Mouse (Mus musculus) embryonic facial prominence, embryonic 11.5 days (tissue): ENCODE results near the gene Gm10491. TPM values are rescaled to one million over a fixed set of nuclear protein-coding genes. Genes with fewer than 3 reads are reported as not detected.
"Not testable (repeated sequence)": the region's sequence is repeated elsewhere in the genome, so short reads cannot be mapped to it uniquely, and the experiment has no call there.

Experiments used
- ATAC-seq: fragments of 200-750 bp; cut with Nextera tagmentation; replicated peaks from 2 replicates; pipeline ENCODE4 v1.8.0; 2017; ENCODE audit warnings: low read depth; ENCODE audit not compliant: insufficient number of reproducible peaks, low FRiP score, low TSS enrichment
- DNase-seq: peaks from one replicate; pipeline ENCODE4 v3.0.0-alpha.2; 2015; ENCODE audit warnings: low spot score
- H3K27ac ChIP-seq: fragments of 300-500 bp; sonication (generic); replicated peaks from 2 replicates; pipeline ENCODE4 v1.5.1; 2014; ENCODE audit warnings: mild to moderate bottlenecking, low read depth, low read length, control low read depth
- H3K27me3 ChIP-seq: fragments of 300-500 bp; sonication (generic); 2 replicates; pipeline ENCODE4 v1.6.1; 2014; ENCODE audit warnings: mild to moderate bottlenecking, low read length, moderate library complexity, mixed read lengths; ENCODE audit not compliant: control insufficient read depth, insufficient read depth
- H3K36me3 ChIP-seq: fragments of 300-500 bp; sonication (generic); replicated peaks from 2 replicates; pipeline ENCODE4 v1.6.1; 2014; ENCODE audit warnings: low read depth, mild to moderate bottlenecking, low read length, moderate library complexity, mixed read lengths; ENCODE audit not compliant: control insufficient read depth, insufficient read depth
- H3K4me1 ChIP-seq: fragments of 300-500 bp; sonication (generic); 2 replicates; pipeline ENCODE4 v1.6.1; 2014; ENCODE audit warnings: low read length, mixed read lengths; ENCODE audit not compliant: control insufficient read depth, insufficient read depth
- H3K4me2 ChIP-seq: fragments of 300-500 bp; sonication (generic); 2 replicates; pipeline ENCODE4 v1.6.1; 2014; ENCODE audit warnings: low read depth, mild to moderate bottlenecking, control low read depth, low read length, moderate library complexity
- H3K4me3 ChIP-seq: fragments of 300-500 bp; sonication (generic); 2 replicates; pipeline ENCODE4 v1.5.1; 2014; ENCODE audit warnings: low read depth, low read length, control low read depth
- H3K9ac ChIP-seq: fragments of 300-500 bp; sonication (generic); replicated peaks from 2 replicates; pipeline ENCODE4 v1.6.1; 2014; ENCODE audit warnings: mild to moderate bottlenecking, control low read depth, low read length
- H3K9me3 ChIP-seq: fragments of 300-500 bp; sonication (generic); replicated peaks from 2 replicates; pipeline ENCODE4 v1.6.1; 2016; ENCODE audit warnings: mild to moderate bottlenecking, low read length, inconsistent platforms, mixed read lengths; ENCODE audit not compliant: control insufficient read depth
- WGBS: fragments of 180-500 bp; shearing (Covaris S2); extraction: QIAGEN DNeasy Blood & Tissue Kit; methylation state at CpG from one replicate; pipeline ENCODE4 v1.1.7; 2014; 5-methylcytosine and 5-hydroxymethylcytosine counted together
- polyA plus RNA-seq: library from polyadenylated mRNA; unstranded; fragments of >200 nt; fragmentation: Nextera tagmentation; extraction: Ambion mirVana; gene quantifications from 2 replicates; pipeline ENCODE4 v1.2.1, GENCODE M21; 2014

The Gm10491 gene
- polyA plus RNA-seq, 1 experiment from 2014 or later = not detected

- no peaks in the 10 kb centered on the region for H3K36me3 ChIP-seq
- peaks cover 18% of the 10 kb centered on the region for H3K27me3 ChIP-seq
- 17% methylated on average over 10 of the region's 10 CpGs for WGBS
- no peaks in the 10 kb centered on the region for H3K9me3 ChIP-seq
- H3K9ac ChIP-seq = no peak overlapping the region
- no peak overlapping the region for H3K4me3 ChIP-seq
- no peaks in the 10 kb centered on the region for H3K4me1 ChIP-seq
- H3K27ac ChIP-seq = no peak overlapping the region
- H3K4me2 ChIP-seq = no peak overlapping the region
- DNase-seq (no peak), ATAC-seq (no peak)
Measured at GRCm38 (mm10) chrX:7927116-7927515, 19.5 kb upstream of the Gm10491 start.

GRCm38 (mm10) chrX:7926266-7926665 lies 18.6 kb upstream of the Gm10491 start:
- 73% methylated on average over 6 of the region's 6 CpGs for WGBS
- Histone ChIP-seq H3K27me3 (peaks cover 26% of the 10 kb centered on the region), H3K4me3 (no peak overlapping the region), H3K9ac (no peak overlapping the region), H3K9me3 (no peaks in the 10 kb centered on the region), H3K4me1 (no peaks in the 10 kb centered on the region), H3K27ac (no peak overlapping the region), H3K4me2 (no peak overlapping the region), H3K36me3 (no peaks in the 10 kb centered on the region)
- DNase-seq = no peak
- no peak for ATAC-seq

GRCm38 (mm10) chrX:7922032-7922431 lies 14.4 kb upstream of the Gm10491 start:
- Histone ChIP-seq H3K36me3 (no peaks in the 10 kb centered on the region), H3K27ac (no peak overlapping the region), H3K9me3 (no peaks in the 10 kb centered on the region), H3K4me1 (no peaks in the 10 kb centered on the region), H3K4me2 (peak overlapping the region; percentile 43), H3K9ac (0 out of 2 replicates have a peak overlapping the region, but pooled peaks have one; percentile 4), H3K27me3 (peaks cover 29% of the 10 kb centered on the region), H3K4me3 (peak overlapping the region; percentile 19)
- ATAC-seq (0 out of 2 replicates have a peak, but pooled peaks have one; percentile 31), DNase-seq (no peak)
- 16% methylated on average over 36 of the region's 48 CpGs for WGBS

GRCm38 (mm10) chrX:7919601-7920383 lies 12.2 kb upstream of the Gm10491 start, which contains the start of gene Pcsk1n:
Gene Pcsk1n (plus strand): TSS chrX:7919822.
- 13% methylated on average over 27 of the region's 40 CpGs for WGBS
- Histone ChIP-seq H3K27me3 (peaks cover 29% of the 10 kb centered on the region), H3K4me3 (peak within 1 kb of the TSS; percentile 25), H3K9ac (no peak within 1 kb of the TSS), H3K27ac (no peak within 1 kb of the TSS), H3K4me2 (peak within 1 kb of the TSS; percentile 40), H3K4me1 (no peaks in the 10 kb centered on the region), H3K36me3 (no peaks in the 10 kb centered on the region), H3K9me3 (no peaks in the 10 kb centered on the region)
- DNase-seq (peak; percentile 43), ATAC-seq (peak; percentile 78)

- H3K9ac ChIP-seq, DNase-seq, H3K4me1 ChIP-seq, H3K4me2 ChIP-seq, H3K4me3 ChIP-seq, H3K9me3 ChIP-seq, H3K27ac ChIP-seq, ATAC-seq, H3K36me3 ChIP-seq: not testable (repeated sequence)
- WGBS = 67% methylated on average over 6 of the region's 6 CpGs
- H3K27me3 ChIP-seq = peaks cover 21% of the 10 kb centered on the region
Measured at GRCm38 (mm10) chrX:7917960-7918359, 10.3 kb upstream of the Gm10491 start.

GRCm38 (mm10) chrX:7915669-7916068 lies 8.0 kb upstream of the Gm10491 start:
- 25% methylated on average over 3 of the region's 3 CpGs for WGBS
- not testable (repeated sequence) for H3K4me1 ChIP-seq, DNase-seq, H3K9me3 ChIP-seq, H3K36me3 ChIP-seq, H3K27me3 ChIP-seq, H3K9ac ChIP-seq, H3K27ac ChIP-seq, H3K4me3 ChIP-seq, H3K4me2 ChIP-seq, ATAC-seq

GRCm38 (mm10) chrX:7910473-7910872 lies 2.8 kb upstream of the Gm10491 start:
- Histone ChIP-seq H3K36me3 (no peaks in the 10 kb centered on the region), H3K9me3 (no peaks in the 10 kb centered on the region), H3K4me2 (no peak overlapping the region), H3K27ac (no peak overlapping the region), H3K4me3 (no peak overlapping the region), H3K4me1 (no peaks in the 10 kb centered on the region), H3K9ac (no peak overlapping the region), H3K27me3 (no peaks in the 10 kb centered on the region)
- DNase-seq = no peak
- WGBS = 62% methylated on average over 6 of the region's 6 CpGs
- no peak for ATAC-seq

- not testable (repeated sequence) for H3K9me3 ChIP-seq, DNase-seq, H3K27me3 ChIP-seq, H3K4me2 ChIP-seq, H3K4me3 ChIP-seq, H3K36me3 ChIP-seq, H3K4me1 ChIP-seq, H3K9ac ChIP-seq, H3K27ac ChIP-seq, ATAC-seq
- WGBS = 90% methylated on average over 4 of the region's 4 CpGs
Measured at GRCm38 (mm10) chrX:7909242-7909641, 1.6 kb upstream of the Gm10491 start, which contains the start of gene Gm10490. Gene Gm10490 (plus strand): TSS chrX:7909542.
